Mouse (Mus musculus): ENCODE measurements around the gene Glod4.

DNA sequence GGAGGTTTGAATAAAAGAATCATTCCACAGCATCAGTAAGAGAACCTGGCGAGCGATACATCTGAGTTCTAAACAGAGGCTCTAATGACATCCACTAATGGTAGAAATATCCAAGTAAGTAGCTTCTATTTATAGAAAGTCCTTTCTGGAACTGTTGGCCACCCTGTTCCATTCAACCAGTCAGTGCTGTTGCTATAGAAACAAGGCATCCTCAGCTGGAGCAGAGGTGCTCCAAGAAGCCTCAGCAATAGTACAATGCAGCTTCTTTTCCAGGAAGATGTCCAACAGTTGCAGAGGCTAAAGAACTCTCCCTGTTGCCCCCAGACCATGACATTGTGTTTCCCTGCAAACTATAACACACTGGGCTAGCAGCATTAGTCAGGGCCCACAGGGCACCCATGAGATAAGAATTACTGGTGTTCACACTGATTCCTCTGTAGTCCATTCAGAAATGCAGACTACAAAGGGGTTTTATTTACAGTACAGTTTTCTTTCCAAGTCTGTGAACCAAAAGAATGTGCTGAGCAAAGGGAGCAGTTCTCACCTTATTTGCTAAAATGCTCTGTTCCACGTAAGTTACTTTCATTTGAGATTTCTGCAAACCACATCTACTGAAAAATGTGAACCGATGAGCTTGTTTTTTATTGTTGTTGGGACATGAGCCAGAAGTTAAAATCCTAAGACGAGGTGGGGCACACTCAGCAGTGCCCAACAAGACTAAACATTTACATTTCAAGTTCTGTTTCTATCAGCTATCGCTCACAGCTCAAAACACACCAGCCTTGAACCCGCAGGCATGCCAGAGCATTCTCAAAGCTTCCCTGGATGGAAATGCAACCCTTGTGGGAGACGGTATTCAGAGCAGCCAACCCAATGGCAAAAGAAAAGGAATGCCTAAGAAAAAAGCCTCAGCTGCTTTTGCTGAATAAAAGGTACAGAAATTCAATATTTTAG, 95.2 kb downstream of the Glod4 start:
- TF ChIP-seq POLR2A (IDR thresholded peaks at IDR 0.05; ENCODE audit: insufficient read length, low read depth) (no peak), MYOG (IDR thresholded peaks at IDR 0.05; ENCODE audit: control insufficient read depth in 1 of 3, insufficient read depth in 1 of 3, insufficient read length in 2 of 3, low read depth in 2 of 3) (no peak)

All from myocyte (in vitro differentiated cells).